Mouse (Mus musculus): ENCODE results near the gene Zfp978. TPM values are rescaled to one million over a fixed set of nuclear protein-coding genes. Genes with fewer than 3 reads are reported as not detected.

Zfp978 gene
- polyA plus RNA-seq, 1 experiment: 0.18 TPM

- DNase-seq (ENCODE audit: extremely low spot score in 1 of 2, low spot score in 1 of 2): no peak
Measured at GRCm38 (mm10) chr4:147433017-147433416, 71.9 kb downstream of the Zfp978 start.

DNA sequence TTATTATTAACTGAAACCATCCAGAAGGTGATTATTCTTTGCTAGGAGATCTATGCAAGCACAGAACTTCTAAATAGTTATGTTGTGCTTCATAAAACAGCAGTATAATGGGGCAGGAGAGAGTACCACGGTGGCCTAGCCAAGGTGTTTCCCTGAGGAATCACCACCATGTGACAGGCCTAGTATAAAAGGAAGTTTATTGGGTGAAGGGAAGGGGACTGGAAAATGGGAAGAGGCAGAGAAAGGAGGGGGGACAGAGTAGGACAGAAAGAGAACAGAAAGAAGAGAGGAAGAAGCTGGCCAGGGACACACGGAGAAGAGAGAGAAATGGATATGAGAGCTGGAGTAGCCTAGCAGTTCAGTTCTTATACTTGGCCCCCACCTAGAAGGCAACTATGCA is 72.8 kb downstream of the Zfp978 start:
- no peak for DNase-seq (ENCODE audit: extremely low spot score in 1 of 2, low spot score in 1 of 2)

Other genes starting within 250 kb of the Zfp978 start
- gene Zfp991, start 229.3 kb upstream of the Zfp978 start, polyA plus RNA-seq (2012; rRNA removed): 1.9 TPM in 2 replicates
- gene Zfp988, start 55.6 kb upstream of the Zfp978 start, polyA plus RNA-seq (2012; rRNA removed): 0.23 and 0.38 TPM in 2 replicates
- gene Zfp982, start 131.1 kb downstream of the Zfp978 start, polyA plus RNA-seq (2012; rRNA removed): 3.3 and 3.7 TPM in 2 replicates
- gene Gm16503, start 178.9 kb downstream of the Zfp978 start, polyA plus RNA-seq (2012; rRNA removed): 0.88 and 0.96 TPM in 2 replicates
- gene Zfp985, start 192.0 kb downstream of the Zfp978 start, polyA plus RNA-seq (2012; rRNA removed): 0.06 and 0.08 TPM in 2 replicates

All from frontal cortex, adult 2 months (tissue).